Mouse (Mus musculus) MEL-GATA-1-ER (cell line): Measurements from ENCODE around the gene Yju2.

Experiments used
- DNase-seq: peaks from one replicate; pipeline ENCODE4 v3.0.0-alpha.2; 2012; ENCODE audit warnings: low read depth; ENCODE audit errors: extremely low read depth

The Yju2 gene

GRCm38 (mm10) chr17:56006956-56007355 lies 48.1 kb downstream of the Yju2 start:
- no peak for DNase-seq

GRCm38 (mm10) chr17:56007444-56008355 lies 48.8 kb downstream of the Yju2 start:
- DNase-seq = no peak

- DNase-seq = peak; percentile 95
Observed at GRCm38 (mm10) chr17:56008356-56009087, 49.6 kb downstream of the Yju2 start.

GRCm38 (mm10) chr17:56009088-56009961 lies 50.4 kb downstream of the Yju2 start:
- peak; percentile 77 for DNase-seq

- no peak for DNase-seq
Observed at GRCm38 (mm10) chr17:56009962-56010240, 51.0 kb downstream of the Yju2 start.

GRCm38 (mm10) chr17:56010255-56010654 lies 51.4 kb downstream of the Yju2 start:
- no peak for DNase-seq

GRCm38 (mm10) chr17:56010681-56011080 lies 51.8 kb downstream of the Yju2 start:
- no peak for DNase-seq

GRCm38 (mm10) chr17:56011441-56011840 lies 52.5 kb downstream of the Yju2 start:
- no peak for DNase-seq

- no peak for DNase-seq
Observed at GRCm38 (mm10) chr17:56015293-56015692, 56.4 kb downstream of the Yju2 start.

GRCm38 (mm10) chr17:56016382-56016781 lies 57.5 kb downstream of the Yju2 start:
- no peak for DNase-seq

- no peak for DNase-seq
Observed at GRCm38 (mm10) chr17:56016793-56017785, 58.2 kb downstream of the Yju2 start.

GRCm38 (mm10) chr17:56017848-56018247 lies 58.9 kb downstream of the Yju2 start:
- DNase-seq = no peak
